17 mouse cellular contexts compared by ENCODE assay signal in genomic region chr5:114415606-114416005, GRCm38 (mm10). TPM values are rescaled to one million over a fixed set of nuclear protein-coding genes. Genes with fewer than 3 reads are reported as not detected.
A peak's percentile ranks its signal among the peaks of the same experiment; 100 is the strongest.
DNase-seq lines count a peak whose midpoint lies in the region; ATAC-seq and TF ChIP-seq lines count a peak whose summit lies in the region.
"Had no signal": no experiment of that assay in that cellular context is flagged by ENCODE, and none has a peak within 500 bp of the region (broad histone marks: within the 10 kb centered on the region; RNA-seq: fewer than 3 reads in every experiment).

No protein-coding gene starts in this region.

- in situ Hi-C loops in Patski (cut with MboI; ENCODE audit: low pct_unique_long_range_greater_than_20kb): no loop called here

- TF ChIP-seq CTCF in layer of hippocampus, adult 2 months (conservative IDR thresholded peaks at IDR 0.05): no peak
- TF ChIP-seq CTCF in Patski (IDR thresholded peaks at IDR 0.05): no peak

- H3K27me3 ChIP-seq in Patski: no peaks in the 10 kb centered on the region
- H3K27me3 ChIP-seq: forebrain, embryonic 13.5 days; forebrain, embryonic 15.5 days had no signal

- DNase-seq in adrenal gland, adult 2 months: peak; percentile 38
- DNase-seq in adrenal gland, postnatal 10 days: no peak
- DNase-seq in layer of hippocampus, adult 2 months (ENCODE audit: low spot score in 2 of 2): no peak
- no peak for DNase-seq in layer of hippocampus, adult 9-11 months
- DNase-seq in Patski (ENCODE audit: low read depth, low spot score): no peak
- DNase-seq in right cerebral cortex, postnatal 14 days: no peak
- DNase-seq: adrenal gland, postnatal 14 days; adrenal gland, postnatal 36 days; cerebellum, adult 11-12 months; cerebellum, adult 2 months; cerebellum, adult 9-10 months; cerebellum, postnatal 10 days; cerebellum, postnatal 25 days; forebrain, postnatal 0 days had no signal

- POLR2A ChIA-PET in Patski (lab: Charles Lee): no interaction called here

- CTCF ChIA-PET in Patski (lab: Charles Lee): interaction anchor here (1.1 to 1.4 kb wide), 2 partner anchors 9 to 16 kb away, joined by 3 to 5 read pairs; no protein-coding TSS in a partner anchor

- peak; percentile 13 for ATAC-seq in Patski
- no peak for ATAC-seq in megakaryocyte-erythroid progenitor cell, adult 5-6 weeks (replicated peaks; ENCODE audit: low FRiP score, low TSS enrichment, poor library complexity, severe bottlenecking)
- ATAC-seq: forebrain, embryonic 13.5 days; forebrain, embryonic 15.5 days; forebrain, postnatal 0 days had no signal

- no peak overlapping the region for H3K4me3 ChIP-seq in layer of hippocampus, adult 2 months
- H3K4me3 ChIP-seq: forebrain, embryonic 13.5 days; forebrain, embryonic 15.5 days had no signal

- peak overlapping the region; percentile 76; the same call in 1 of the 2 replicates for H3K27ac ChIP-seq in layer of hippocampus, adult 2 months
- H3K27ac ChIP-seq: forebrain, embryonic 13.5 days; forebrain, embryonic 15.5 days had no signal

RNA-seq across cellular contexts. Expression of gene Mmab, which starts 28.3 kb away (rescaled TPM):
- 10 to 100 TPM; 21.2 to 23.1 TPM for total RNA-seq in adrenal gland, adult 2 months (2021)
- polyA plus RNA-seq in adrenal gland, adult 2 months (2012; rRNA removed): 27.4 and 37.4 TPM in 2 replicates
- total RNA-seq in adrenal gland, postnatal 10 days (2021): 10 to 100 TPM; 15.2 to 17.5 TPM
- total RNA-seq in layer of hippocampus, adult 2 months (2021): 10 to 100 TPM; 18.6 to 20.4 TPM
- polyA plus RNA-seq in Patski (2021): 37.0 TPM
- 7.5 and 8.3 TPM in 2 replicates for total RNA-seq in megakaryocyte-erythroid progenitor cell, adult 5-6 weeks (2014; fragmentation: Nextera tagmentation)
- total RNA-seq in megakaryocyte-erythroid progenitor cell, adult 5-6 weeks (2017): 9.5 and 9.9 TPM in 2 replicates

RNA-seq across cellular contexts. Expression of gene Mvk, which starts 28.5 kb away (rescaled TPM):
- total RNA-seq in adrenal gland, adult 2 months (2021): 10 to 100 TPM; 32.6 to 34.0 TPM
- polyA plus RNA-seq in adrenal gland, adult 2 months (2012; rRNA removed): 60.4 and 73.3 TPM in 2 replicates
- total RNA-seq in adrenal gland, postnatal 10 days (2021): 10 to 100 TPM; 18.9 to 22.8 TPM
- 10 to 100 TPM; 24.8 to 25.7 TPM for total RNA-seq in layer of hippocampus, adult 2 months (2021)
- polyA plus RNA-seq in Patski (2021): 28.4 TPM
- total RNA-seq in megakaryocyte-erythroid progenitor cell, adult 5-6 weeks (2014; fragmentation: Nextera tagmentation): 9.4 and 10.1 TPM in 2 replicates
- 6.3 and 7.4 TPM in 2 replicates for total RNA-seq in megakaryocyte-erythroid progenitor cell, adult 5-6 weeks (2017)

RNA-seq across cellular contexts. Expression of gene Ube3b, which starts 35.2 kb away (rescaled TPM):
- 10 to 100 TPM; 74.6 to 75.4 TPM for total RNA-seq in adrenal gland, adult 2 months (2021)
- polyA plus RNA-seq in adrenal gland, adult 2 months (2012; rRNA removed): 122 and 137 TPM in 2 replicates
- 10 to 100 TPM; 65.9 to 79.5 TPM for total RNA-seq in adrenal gland, postnatal 10 days (2021)
- 10 to 100 TPM; 80.8 to 85.6 TPM for total RNA-seq in layer of hippocampus, adult 2 months (2021)
- polyA plus RNA-seq in Patski (2021): 98.6 TPM
- total RNA-seq in megakaryocyte-erythroid progenitor cell, adult 5-6 weeks (2014; fragmentation: Nextera tagmentation): 39.5 and 50.3 TPM in 2 replicates
- total RNA-seq in megakaryocyte-erythroid progenitor cell, adult 5-6 weeks (2017): 16.6 and 17.3 TPM in 2 replicates

RNA-seq across cellular contexts. Expression of gene Kctd10, which starts 35.3 kb away (rescaled TPM):
- total RNA-seq in adrenal gland, adult 2 months (2021): 10 to 100 TPM; 67.0 to 76.7 TPM
- 68.9 and 71.4 TPM in 2 replicates for polyA plus RNA-seq in adrenal gland, adult 2 months (2012; rRNA removed)
- 10 to 100 TPM; 63.5 to 69.7 TPM for total RNA-seq in adrenal gland, postnatal 10 days (2021)
- 10 to 100 TPM; 51.5 to 51.7 TPM for total RNA-seq in layer of hippocampus, adult 2 months (2021)
- polyA plus RNA-seq in Patski (2021): 98.6 TPM
- total RNA-seq in megakaryocyte-erythroid progenitor cell, adult 5-6 weeks (2014; fragmentation: Nextera tagmentation): 33.3 and 36.1 TPM in 2 replicates
- total RNA-seq in megakaryocyte-erythroid progenitor cell, adult 5-6 weeks (2017): 38.8 and 45.1 TPM in 2 replicates
